Mouse (Mus musculus) mouse trophoblast stem cell (cell line): Measurements from ENCODE around the gene Pde4c.

ENCODE experiments used
- in situ Hi-C, 2 experiments: fragments of 300-500 bp; cut with MseI, MboI; formaldehyde crosslinking; loops; 2 replicates in 1 of 2; 3 replicates in 1 of 2; pipeline ENCODE4 v1.15.1; 2025

The Pde4c gene

DNA sequence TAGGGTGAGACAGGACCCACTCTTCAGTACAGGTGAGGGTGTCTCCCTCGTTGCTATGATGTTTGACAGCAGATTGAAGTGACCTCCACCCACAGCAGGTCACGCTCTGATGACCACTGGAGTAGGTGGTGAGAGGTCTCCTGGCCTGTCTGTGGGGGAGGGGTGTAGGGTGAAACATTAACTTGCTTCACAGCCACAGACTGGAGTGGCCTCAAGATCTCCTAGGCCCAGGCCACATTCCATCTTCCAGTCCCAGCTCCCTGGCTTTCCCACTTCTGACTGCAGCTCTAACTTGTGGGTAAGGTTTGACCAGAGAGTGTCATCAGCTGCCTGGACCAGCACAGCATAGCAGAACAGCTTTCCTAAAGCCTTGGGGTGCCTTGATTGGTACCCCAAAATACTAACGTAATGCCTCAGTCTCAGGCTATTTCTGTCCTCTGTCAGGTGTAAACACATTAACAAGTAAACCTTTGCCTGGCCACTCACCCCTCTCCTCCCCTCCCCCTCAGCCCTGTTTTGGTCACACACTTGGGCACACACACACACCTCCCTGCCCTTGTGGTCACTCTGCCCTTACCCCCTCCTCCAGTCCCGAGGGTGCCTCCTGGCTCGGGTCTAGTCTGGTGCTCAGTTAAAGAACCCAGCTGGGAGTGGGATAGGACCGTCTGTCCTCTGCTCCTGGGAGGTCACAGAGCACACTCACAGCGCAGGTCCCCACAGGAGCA, at the start of gene Pde4c:
Gene Pde4c (plus strand): TSS at position 235 of the 725 bp plus-strand sequence.
- in situ Hi-C loops: loop anchor here (5.0 kb wide), 1 partner anchor 34 kb away; no protein-coding TSS in a partner anchor

GRCm38 (mm10) chr8:70674109-70674508, 49.4 kb upstream of the Pde4c start:
- in situ Hi-C loops: loop anchor here in 1 of 2 experiments (5.0 kb wide), 1 partner anchor 33 kb away; no protein-coding TSS in a partner anchor

GRCm38 (mm10) chr8:70674716-70675115, 48.8 kb upstream of the Pde4c start:
- in situ Hi-C loops: loop anchor here in 1 of 2 experiments (5.0 kb wide), 1 partner anchor 33 kb away; no protein-coding TSS in a partner anchor

- in situ Hi-C loops: no loop called here
Observed at GRCm38 (mm10) chr8:70675336-70675735, 48.2 kb upstream of the Pde4c start.

DNA sequence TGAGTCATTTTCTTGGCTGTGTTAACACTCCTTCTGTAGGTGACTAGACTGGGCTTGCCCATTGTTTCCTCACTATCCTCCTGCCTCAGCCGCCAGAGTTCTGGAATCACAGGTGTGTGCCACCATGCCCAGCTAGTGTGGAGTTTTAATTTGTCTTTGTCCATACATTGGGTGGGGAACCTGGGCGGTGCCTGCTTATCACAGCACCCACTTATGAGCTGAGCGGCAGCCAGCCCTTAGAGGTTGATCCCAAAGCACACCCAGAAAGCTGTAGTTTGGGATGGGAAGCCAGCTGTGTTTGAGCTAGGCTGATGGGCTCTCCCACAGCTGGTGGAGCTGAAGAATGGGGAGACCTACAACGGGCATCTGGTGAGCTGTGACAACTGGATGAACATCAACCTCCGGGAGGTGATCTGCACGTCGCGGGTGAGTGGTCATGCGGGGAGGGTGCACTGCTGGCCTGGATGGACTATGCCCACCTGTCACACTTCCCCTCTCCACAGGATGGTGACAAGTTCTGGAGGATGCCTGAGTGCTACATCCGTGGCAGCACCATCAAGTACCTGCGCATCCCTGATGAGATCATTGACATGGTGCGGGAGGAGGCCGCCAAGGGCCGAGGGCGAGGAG, 46.0 kb upstream of the Pde4c start:
- in situ Hi-C loops: no loop called here

DNA sequence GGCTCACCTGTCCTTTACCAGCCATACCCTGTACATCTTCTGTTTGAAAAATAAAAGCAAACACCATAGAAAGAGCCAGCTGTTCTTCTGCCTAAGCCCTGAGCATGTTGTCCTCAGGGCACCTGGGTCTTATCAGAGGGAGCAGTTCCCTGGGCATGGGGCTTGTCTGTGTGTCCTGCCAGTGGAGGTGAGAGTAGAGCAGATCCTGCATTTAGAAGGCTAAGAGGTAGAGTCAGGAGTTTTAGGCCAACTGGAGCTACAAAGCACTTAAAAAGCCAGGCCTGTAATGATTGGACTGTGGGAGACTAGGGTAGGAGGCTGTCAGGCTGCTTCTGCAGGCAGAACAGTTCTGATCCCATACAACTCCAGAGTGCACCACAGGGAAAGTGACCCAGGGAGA, 44.8 kb upstream of the Pde4c start:
- in situ Hi-C loops: no loop called here

DNA sequence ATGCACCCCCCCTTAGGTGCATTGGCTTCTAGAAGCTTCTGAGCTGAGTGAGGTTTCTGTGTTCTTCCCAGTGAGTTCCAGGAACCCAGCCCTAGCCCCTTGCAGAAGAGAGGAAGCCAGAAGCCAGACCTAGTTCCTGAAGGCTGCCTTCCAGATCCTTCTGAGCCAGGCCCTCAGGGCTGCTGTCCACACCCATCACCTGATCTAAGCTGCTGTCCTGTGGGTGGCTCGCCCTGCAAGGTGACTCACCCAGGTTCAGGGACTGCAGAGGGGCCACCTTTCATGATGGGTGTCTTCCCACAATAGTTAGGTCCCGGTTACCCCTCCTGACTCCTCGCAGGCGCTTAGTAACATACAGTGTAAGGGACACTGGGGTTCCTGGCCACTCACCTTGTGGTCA, 44.1 kb upstream of the Pde4c start:
- in situ Hi-C loops: no loop called here

DNA sequence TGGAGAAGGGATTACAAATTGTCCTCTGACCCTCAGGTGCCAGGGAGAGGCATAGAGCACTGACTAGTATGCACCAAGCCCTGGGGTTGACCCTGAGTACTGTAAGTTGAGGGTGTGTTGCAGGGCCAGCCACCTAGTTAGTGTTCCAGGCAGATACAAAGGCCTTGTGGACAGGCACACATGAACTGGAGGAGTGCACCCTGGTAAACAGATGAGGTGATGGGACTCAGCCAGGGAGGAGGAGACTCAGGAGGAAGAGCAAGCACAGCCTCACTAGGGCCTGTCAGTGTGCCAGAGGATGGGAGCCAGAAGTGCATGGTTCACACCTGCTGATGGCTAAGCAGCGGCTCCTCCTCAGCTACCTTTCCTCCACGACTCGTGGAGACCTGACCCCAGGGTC, 43.5 kb upstream of the Pde4c start:
- in situ Hi-C loops: no loop called here

DNA sequence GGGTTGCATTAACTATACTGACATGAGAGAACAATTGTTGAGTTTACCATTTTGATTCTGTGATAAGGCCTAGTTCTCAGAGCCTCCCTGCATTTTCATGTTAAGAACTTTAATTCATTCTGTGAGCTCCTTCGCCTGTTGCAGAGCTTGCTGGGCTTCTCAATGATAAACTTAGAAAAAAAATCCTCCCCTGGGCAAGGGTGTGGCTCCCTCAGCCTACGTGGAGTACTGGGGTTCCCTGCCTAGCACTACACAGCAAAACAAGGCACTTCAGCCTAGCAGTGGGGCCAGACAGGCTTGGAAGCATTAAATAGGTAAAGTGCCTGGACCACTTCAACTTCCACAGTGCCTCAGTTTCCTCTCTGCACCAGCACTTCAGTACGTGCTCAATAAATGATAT, 42.1 kb upstream of the Pde4c start:
- in situ Hi-C loops: no loop called here

DNA sequence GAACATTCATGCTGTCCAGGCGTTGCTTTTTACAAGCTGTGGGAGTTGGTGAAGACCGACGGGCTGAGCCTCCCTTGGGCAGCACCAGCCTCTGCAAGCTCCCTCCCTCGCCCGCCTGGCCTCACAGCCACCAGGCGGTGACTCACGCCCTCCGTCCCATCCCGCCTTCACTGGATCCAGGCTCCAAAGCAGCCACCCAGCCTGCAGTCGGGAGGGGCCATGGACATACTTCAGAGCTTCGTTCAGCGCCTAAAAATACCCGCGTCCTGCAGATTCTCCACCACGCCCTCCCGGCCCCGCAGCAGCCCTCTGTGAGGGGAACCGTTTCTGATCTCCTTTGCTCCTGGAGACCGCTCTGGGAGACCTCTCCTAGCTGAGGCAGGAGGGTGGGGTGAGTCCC, 41.3 kb upstream of the Pde4c start:
- in situ Hi-C loops: no loop called here

GRCm38 (mm10) chr8:70682692-70683091, 40.8 kb upstream of the Pde4c start:
- in situ Hi-C loops: no loop called here

GRCm38 (mm10) chr8:70684291-70684690, 39.2 kb upstream of the Pde4c start:
- in situ Hi-C loops: no loop called here

GRCm38 (mm10) chr8:70687576-70687975, 35.9 kb upstream of the Pde4c start:
- in situ Hi-C loops: no loop called here

DNA sequence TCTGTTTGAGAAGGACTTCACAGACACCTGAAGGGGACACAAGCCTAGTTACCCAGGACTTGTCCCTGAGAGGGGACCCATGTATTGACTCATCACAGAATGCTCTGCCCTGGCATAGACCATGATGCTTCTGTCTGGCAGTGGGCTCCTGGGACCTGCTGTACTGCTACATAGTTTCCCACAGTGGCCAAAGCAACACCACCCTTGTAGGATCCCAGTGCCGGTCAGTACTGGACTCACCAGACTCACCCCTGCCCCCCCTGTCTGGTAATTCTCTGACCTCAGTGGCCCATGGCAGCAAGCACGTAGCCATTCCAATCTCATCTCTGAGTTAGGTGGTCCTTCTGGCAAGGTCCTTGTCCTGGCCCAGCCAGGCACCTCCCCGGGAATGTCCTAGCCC, 35.4 kb upstream of the Pde4c start:
- in situ Hi-C loops: no loop called here

- in situ Hi-C loops: no loop called here
Observed at GRCm38 (mm10) chr8:70689892-70690390, 33.6 kb upstream of the Pde4c start.

GRCm38 (mm10) chr8:70691230-70691629, 32.3 kb upstream of the Pde4c start:
- in situ Hi-C loops: no loop called here

DNA sequence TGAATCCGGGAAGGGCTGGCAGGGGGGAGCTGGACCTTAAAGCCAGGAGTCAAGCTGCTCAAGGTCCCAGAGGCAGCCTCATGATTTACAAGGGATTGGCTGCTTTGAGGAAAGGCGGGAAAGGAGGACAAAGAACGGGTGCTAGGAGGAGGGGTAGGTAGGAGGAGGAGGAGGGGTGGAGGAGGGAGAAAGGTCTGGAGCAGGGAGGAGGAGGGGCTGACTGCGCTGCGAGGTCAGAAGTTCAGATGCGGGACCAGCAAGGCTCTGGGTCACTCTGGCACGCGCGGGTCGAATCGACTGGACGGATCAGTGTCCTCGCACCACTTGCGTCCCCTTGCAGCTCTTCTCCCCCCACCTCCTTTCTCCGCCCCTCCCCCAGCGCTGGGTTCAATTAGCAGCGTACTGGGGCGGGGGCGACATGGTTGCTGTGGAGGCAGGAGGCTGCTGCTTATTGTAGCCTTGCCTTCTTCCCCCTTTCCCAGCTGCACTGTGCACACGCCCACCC, 31.7 kb upstream of the Pde4c start:
- in situ Hi-C loops: no loop called here

DNA sequence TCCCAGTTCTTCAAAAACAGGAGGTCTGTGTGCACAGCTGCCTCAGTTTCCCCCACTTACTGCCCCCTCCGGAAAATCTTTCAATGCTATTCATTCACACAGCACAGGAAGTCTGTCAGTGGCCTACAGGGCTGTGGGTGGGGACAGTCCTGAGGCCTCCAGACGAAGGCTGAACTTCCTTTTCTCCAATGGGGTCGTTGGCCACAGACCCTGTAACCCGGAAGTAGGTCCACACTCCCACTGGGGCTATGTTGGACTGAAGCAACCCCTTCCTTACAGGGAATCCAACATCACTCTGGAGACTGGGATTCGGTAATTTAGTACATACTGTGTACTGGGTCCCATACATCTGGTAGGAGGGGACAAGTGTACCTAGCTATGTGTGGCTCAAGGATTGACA, 29.9 kb upstream of the Pde4c start:
- in situ Hi-C loops: no loop called here

GRCm38 (mm10) chr8:70695318-70696018, 28.1 kb upstream of the Pde4c start:
- in situ Hi-C loops: no loop called here

DNA sequence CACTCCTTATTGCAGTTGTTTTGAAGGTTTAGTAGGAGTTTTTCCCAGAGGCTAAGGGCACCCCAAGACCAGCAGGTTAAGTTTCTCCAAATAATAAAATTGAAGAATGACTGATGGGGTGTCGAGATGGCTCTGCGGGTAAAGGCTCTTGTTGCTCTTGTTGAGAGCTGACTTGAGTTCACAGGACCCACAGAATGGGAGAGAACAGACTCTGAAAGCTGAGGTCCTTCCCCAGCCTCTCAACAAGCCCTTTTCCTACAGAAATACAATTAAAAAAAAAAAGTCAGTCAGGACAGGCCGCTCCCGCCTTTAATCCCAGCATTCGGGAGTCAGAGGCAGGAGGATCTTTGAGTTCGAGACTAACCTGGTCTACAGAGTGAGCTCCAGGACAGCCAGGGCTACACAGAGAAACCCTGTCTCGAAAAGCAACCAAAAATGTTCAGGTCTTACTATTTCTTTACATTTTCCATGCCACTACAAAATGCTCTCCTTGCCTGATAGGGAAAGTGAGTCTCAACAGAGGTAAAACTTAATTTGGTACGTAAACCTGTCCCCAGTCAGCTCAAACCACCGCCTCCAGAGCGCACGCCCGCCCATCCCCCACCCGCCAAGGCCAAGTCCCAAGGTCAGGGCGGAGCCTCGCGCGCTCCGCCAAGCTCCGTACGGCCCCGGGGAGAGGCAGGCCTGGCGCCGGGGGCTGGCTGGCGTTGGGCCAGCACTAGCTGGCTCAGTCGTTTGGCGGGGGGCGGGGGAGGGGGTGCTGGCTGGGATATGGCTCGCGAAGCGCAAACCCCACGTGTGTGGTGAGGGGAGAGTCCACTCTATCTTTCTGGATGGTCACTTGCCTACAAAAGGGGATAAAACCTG, 27.3 kb upstream of the Pde4c start:
- in situ Hi-C loops: no loop called here

- in situ Hi-C loops: no loop called here
Observed at GRCm38 (mm10) chr8:70696946-70697345, 26.6 kb upstream of the Pde4c start.
